Mouse (Mus musculus) lung, embryonic 14.5 days (tissue): ENCODE measurements at regions not wholly inside any gene's neighbourhood (a gene's known extent, or its start where the extent isn't known, plus 50 kb on each side); places are given as distances from the start of the nearest gene placed in this dataset.

Experiments used
- ATAC-seq: fragments of 200-750 bp; cut with Nextera tagmentation; 2 replicates; pipeline ENCODE4 v1.8.0; 2017; ENCODE audit warnings: mild to moderate bottlenecking, moderate TSS enrichment, moderate library complexity; ENCODE audit not compliant: insufficient read depth
- DNase-seq: peaks from one replicate; pipeline ENCODE4 v3.0.0-alpha.2; 2015
- H3K27ac ChIP-seq: fragments of 300-500 bp; sonication (generic); 2 replicates; pipeline ENCODE4 v1.5.1; 2014; ENCODE audit warnings: low read depth, mild to moderate bottlenecking, moderate library complexity
- H3K27me3 ChIP-seq: fragments of 300-500 bp; sonication (generic); 2 replicates; pipeline ENCODE4 v1.6.1; 2014; ENCODE audit warnings: low read length, control low read depth; ENCODE audit not compliant: insufficient read depth
- H3K36me3 ChIP-seq: fragments of 300-500 bp; sonication (generic); 2 replicates; pipeline ENCODE4 v1.6.1; 2014; ENCODE audit warnings: control low read depth; ENCODE audit not compliant: insufficient read depth
- H3K4me1 ChIP-seq: fragments of 300-500 bp; sonication (generic); 2 replicates; pipeline ENCODE4 v1.6.1; 2014; ENCODE audit warnings: antibody characterized with exemption, control low read depth; ENCODE audit not compliant: insufficient read depth
- H3K4me2 ChIP-seq: fragments of 300-500 bp; sonication (generic); 2 replicates; pipeline ENCODE4 v1.6.1; 2014; ENCODE audit warnings: mild to moderate bottlenecking
- H3K4me3 ChIP-seq: fragments of 300-500 bp; sonication (generic); 2 replicates; pipeline ENCODE4 v1.5.1; 2014; ENCODE audit warnings: low read depth, low read length
- H3K9ac ChIP-seq: fragments of 300-500 bp; sonication (generic); 2 replicates; pipeline ENCODE4 v1.6.1; 2014
- H3K9me3 ChIP-seq: fragments of 300-500 bp; sonication (generic); 2 replicates; pipeline ENCODE4 v1.6.1; 2016; ENCODE audit warnings: low read depth, low read length, control low read depth
- CTCF ChIP-seq: IDR thresholded peaks from 2 replicates; pipeline ENCODE4 v1.5.1; 2016; ENCODE audit warnings: antibody characterized with exemption, low read depth
- WGBS: fragments of 180-500 bp; shearing (Covaris S2); extraction: QIAGEN DNeasy Blood & Tissue Kit; methylation state at CpG from one replicate; pipeline ENCODE4 v1.1.7; 2014; 5-methylcytosine and 5-hydroxymethylcytosine counted together

DNA sequence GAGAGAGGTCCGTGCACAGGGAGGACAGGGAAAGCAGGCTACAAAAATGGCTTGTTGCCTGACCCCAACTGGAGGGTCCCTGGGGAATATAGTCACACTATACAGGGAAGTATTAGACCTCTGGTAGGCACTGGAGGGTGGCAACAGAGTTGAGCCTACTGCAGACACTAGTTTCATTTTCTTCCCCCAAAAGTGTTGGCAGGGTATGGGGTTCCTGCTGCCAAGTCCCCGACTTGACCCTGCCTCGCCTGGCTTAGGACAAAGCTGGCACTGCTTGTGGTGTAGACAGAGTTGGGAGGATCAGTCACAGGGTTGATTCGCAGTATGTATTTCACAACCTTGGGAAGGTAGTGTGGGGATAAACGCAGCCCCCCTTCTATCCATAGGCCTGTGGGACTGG lies 362.2 kb downstream of the Fam19a5 start:
- no peak overlapping the region for H3K9ac ChIP-seq
- H3K36me3 ChIP-seq = no peaks in the 10 kb centered on the region
- H3K9me3 ChIP-seq = no peaks in the 10 kb centered on the region
- WGBS = 82% methylated on average over 5 of the region's 5 CpGs
- H3K27me3 ChIP-seq = no peaks in the 10 kb centered on the region
- H3K4me2 ChIP-seq = no peak overlapping the region
- ATAC-seq = no peak
- no peak for DNase-seq
- TF ChIP-seq CTCF = no peak
- H3K4me1 ChIP-seq = no peaks in the 10 kb centered on the region
- no peak overlapping the region for H3K4me3 ChIP-seq
- no peak overlapping the region for H3K27ac ChIP-seq

DNA sequence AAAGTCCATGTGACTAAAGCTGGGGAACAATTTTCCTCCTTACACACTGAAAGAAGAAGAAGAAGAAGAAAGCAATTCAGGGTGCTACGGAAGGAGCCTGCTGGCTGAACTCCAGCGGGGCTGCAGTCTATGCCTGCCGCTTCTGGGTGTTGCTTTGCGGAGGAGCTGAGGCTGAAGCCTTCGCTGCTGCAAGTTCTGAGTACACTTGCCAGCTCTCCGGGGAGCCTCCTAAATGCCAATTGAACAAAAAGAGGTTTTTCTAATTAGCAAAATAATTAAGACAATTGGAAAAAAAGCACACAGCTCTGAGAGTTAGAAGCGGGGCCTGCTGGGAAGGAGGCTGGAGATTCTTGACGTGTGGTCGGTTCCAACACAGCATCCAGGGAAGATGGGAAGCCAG lies 378.0 kb downstream of the Fam19a5 start:
- H3K27ac ChIP-seq = no peak overlapping the region
- DNase-seq = no peak
- no peak overlapping the region for H3K9ac ChIP-seq
- H3K27me3 ChIP-seq = no peaks in the 10 kb centered on the region
- H3K4me1 ChIP-seq = no peaks in the 10 kb centered on the region
- H3K4me2 ChIP-seq = no peak overlapping the region
- no peaks in the 10 kb centered on the region for H3K9me3 ChIP-seq
- H3K36me3 ChIP-seq = no peaks in the 10 kb centered on the region
- TF ChIP-seq CTCF = no peak
- no peak overlapping the region for H3K4me3 ChIP-seq
- no peak for ATAC-seq
- WGBS = 71% methylated on average over 9 of the region's 9 CpGs

DNA sequence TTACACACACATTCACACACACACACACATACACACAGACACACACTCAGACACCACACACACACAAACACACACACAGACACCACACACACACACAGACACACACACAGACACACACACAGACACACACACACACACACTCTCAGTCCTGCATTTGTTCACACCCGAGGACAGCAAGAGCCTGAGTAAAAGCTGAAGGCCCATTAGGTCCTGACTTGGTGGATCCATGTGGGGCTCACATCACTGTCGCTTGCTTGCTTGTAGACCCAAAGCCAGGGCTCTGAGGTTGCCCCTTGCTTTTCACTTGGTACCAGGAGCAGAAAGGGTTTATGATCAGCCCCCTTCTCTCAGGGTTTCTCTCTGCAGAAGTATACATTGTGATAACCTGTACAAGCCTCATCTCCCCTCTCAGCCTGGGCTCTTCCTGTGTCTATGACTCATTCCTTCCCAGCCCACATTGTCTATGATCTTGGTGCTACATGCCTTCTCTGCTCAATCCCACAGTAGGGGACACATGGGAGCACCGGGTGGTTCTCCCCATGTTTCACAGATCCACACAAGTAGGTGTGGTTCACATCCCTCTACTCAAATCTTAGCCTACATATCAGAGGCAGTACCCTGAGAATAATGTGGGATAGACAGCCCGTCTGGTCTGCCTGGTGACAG lies 378.8 kb downstream of the Fam19a5 start:
- Histone ChIP-seq H3K9me3 (no peaks in the 10 kb centered on the region), H3K4me2 (no peak overlapping the region), H3K27me3 (no peaks in the 10 kb centered on the region), H3K27ac (no peak overlapping the region), H3K36me3 (no peaks in the 10 kb centered on the region), H3K9ac (no peak overlapping the region), H3K4me1 (no peaks in the 10 kb centered on the region), H3K4me3 (no peak overlapping the region)
- TF ChIP-seq CTCF = no peak
- WGBS = 69% methylated on average over 4 of the region's 4 CpGs
- DNase-seq = no peak
- ATAC-seq = no peak

DNA sequence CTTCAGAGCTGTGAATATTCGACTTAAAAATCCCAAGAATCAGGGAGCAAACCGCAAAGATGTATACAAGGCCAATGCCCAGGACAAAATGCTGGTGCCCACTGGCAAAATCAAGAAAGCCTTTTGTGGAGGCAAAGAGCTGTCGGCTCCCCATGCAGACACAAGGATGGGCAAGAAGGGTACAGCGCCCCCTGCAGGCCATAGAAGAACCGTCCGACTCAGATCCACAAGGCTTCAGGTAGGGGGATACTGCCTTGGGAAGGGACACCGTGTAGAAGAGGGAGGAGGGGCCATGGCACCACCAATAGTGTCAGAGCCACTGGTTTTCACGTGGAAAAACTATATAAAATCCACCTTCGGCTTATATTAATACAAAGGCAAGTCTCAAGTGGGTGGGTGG lies 379.8 kb downstream of the Fam19a5 start:
- no peak overlapping the region for H3K4me2 ChIP-seq
- no peaks in the 10 kb centered on the region for H3K9me3 ChIP-seq
- TF ChIP-seq CTCF = peak; percentile 26
- no peak overlapping the region for H3K27ac ChIP-seq
- H3K36me3 ChIP-seq = no peaks in the 10 kb centered on the region
- H3K27me3 ChIP-seq = no peaks in the 10 kb centered on the region
- 37% methylated on average over 9 of the region's 9 CpGs for WGBS
- no peaks in the 10 kb centered on the region for H3K4me1 ChIP-seq
- ATAC-seq = no peak
- no peak overlapping the region for H3K4me3 ChIP-seq
- H3K9ac ChIP-seq = no peak overlapping the region
- DNase-seq = no peak

DNA sequence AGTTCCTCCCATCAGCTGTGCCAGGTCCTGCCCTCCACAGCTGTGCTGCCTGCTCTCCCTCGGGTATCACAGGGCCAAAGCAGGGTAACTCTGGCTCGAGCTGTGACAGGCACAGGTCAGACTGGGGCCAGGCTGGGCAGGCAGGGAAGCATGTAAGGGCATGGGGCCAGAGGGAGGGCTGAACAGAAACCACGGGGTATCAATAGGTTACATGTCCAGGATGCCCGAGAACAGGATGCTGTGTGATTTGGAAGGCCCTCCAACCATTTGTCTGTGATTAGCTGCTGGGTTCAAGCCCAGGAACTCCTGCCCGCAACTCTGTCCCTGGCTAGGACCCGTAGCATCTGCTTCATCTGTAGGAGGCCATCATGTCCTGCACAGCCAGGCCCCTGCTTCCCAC lies 391.9 kb downstream of the Fam19a5 start:
- no peak overlapping the region for H3K9ac ChIP-seq
- no peaks in the 10 kb centered on the region; the same call in 1 of the 2 replicates for H3K4me1 ChIP-seq
- no peaks in the 10 kb centered on the region for H3K27me3 ChIP-seq
- DNase-seq (no peak), ATAC-seq (no peak)
- TF ChIP-seq CTCF = no peak
- no peaks in the 10 kb centered on the region for H3K9me3 ChIP-seq
- WGBS = 61% methylated on average over 6 of the region's 6 CpGs
- H3K27ac ChIP-seq = no peak overlapping the region
- H3K36me3 ChIP-seq = no peaks in the 10 kb centered on the region
- no peak overlapping the region for H3K4me2 ChIP-seq
- no peak overlapping the region for H3K4me3 ChIP-seq

DNA sequence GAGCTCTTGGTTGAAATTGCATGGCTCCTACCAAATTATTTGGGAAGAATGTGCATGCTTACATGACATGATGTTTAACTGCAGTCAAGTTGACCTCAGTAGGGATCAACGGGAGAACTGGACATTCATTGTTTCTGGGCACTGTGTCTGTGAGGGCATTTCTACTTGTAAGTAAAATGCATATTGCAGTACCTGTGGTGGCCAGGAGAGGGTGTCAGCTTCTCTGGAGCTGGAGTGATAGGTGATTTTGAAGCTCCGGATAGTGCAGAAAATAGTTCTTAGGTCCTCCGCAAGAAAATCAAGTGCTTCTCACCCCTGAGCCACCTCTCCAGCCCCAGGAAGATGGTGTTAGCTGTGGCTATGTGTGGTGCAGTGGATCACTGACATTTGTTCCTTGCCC lies 396.7 kb downstream of the Fam19a5 start:
- H3K36me3 ChIP-seq = no peaks in the 10 kb centered on the region
- no peaks in the 10 kb centered on the region for H3K9me3 ChIP-seq
- H3K4me3 ChIP-seq = no peak overlapping the region
- no peak overlapping the region for H3K9ac ChIP-seq
- H3K27ac ChIP-seq = no peak overlapping the region
- DNase-seq (peak; percentile 49), ATAC-seq (no peak)
- 46% methylated on average over 3 of the region's 3 CpGs for WGBS
- TF ChIP-seq CTCF = peak; percentile 54; the same call in 1 of the 2 replicates
- H3K27me3 ChIP-seq = no peaks in the 10 kb centered on the region
- H3K4me1 ChIP-seq = no peaks in the 10 kb centered on the region
- no peak overlapping the region for H3K4me2 ChIP-seq

DNA sequence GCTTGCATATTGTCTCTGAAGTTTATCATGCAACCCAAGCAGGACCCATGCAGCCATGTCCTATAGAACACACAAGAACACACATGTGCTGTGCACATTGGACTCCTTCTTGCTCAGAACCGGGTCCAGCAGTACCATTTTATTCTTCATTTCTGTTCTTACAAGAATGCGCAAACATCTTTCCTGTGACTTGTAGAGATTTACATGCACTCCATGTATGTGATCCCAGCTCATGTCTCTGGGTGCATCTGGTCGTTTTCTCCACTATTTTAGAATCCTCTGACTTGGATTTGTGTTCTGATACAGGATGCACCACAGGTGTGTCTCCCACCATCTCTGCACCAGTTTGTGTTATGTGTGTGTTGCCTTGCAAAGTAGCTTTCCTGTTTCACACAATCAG lies 408.4 kb downstream of the Fam19a5 start:
- Histone ChIP-seq H3K4me2 (no peak overlapping the region), H3K27me3 (no peaks in the 10 kb centered on the region), H3K27ac (no peak overlapping the region), H3K36me3 (no peaks in the 10 kb centered on the region), H3K4me1 (no peaks in the 10 kb centered on the region), H3K9me3 (no peaks in the 10 kb centered on the region), H3K4me3 (no peak overlapping the region), H3K9ac (no peak overlapping the region)
- no peak for DNase-seq
- ATAC-seq = no peak
- TF ChIP-seq CTCF = no peak
- WGBS = 69% methylated on average over 3 of the region's 3 CpGs
